Mouse (Mus musculus) left cerebral cortex, postnatal 36 days (tissue): Measurements from ENCODE around the gene Clec16a. TPM values are rescaled to one million over a fixed set of nuclear protein-coding genes. Genes with fewer than 3 reads are reported as not detected.

Experiments used
- DNase-seq, 2 experiments: peaks; one replicate each; pipeline ENCODE4 v3.0.0; 2021 to 2022; ENCODE audit warnings: low spot score in 2 of 2, mixed read lengths in 1 of 2
- intact Hi-C: fragments of 180-260 bp; cut with DNase I; formaldehyde crosslinking; loops from one replicate; pipeline ENCODE4 v1.15.1; 2025
- total RNA-seq, 2 experiments: library from RNA; stranded (reverse); gene quantifications; 2 replicates each; pipeline ENCODE4 v1.2.3; 2021

Gene Clec16a
- total RNA-seq, 2 experiments from 2014 or later, result 92.4 to 97.8 TPM

GRCm38 (mm10) chr16:10697861-10698659 is 152.9 kb downstream of the Clec16a start:
- DNase-seq, result no peak
- intact Hi-C loops, result no loop called here

- no peak for DNase-seq
- intact Hi-C loops, result no loop called here
Measured at GRCm38 (mm10) chr16:10699316-10699715, 154.2 kb downstream of the Clec16a start.

- DNase-seq, result no peak
- intact Hi-C loops, result no loop called here
Measured at GRCm38 (mm10) chr16:10700160-10700559, 155.0 kb downstream of the Clec16a start.

- intact Hi-C loops, result no loop called here
- DNase-seq, result no peak
Measured at GRCm38 (mm10) chr16:10702399-10702798, 157.3 kb downstream of the Clec16a start.

GRCm38 (mm10) chr16:10703932-10704331 is 158.8 kb downstream of the Clec16a start:
- no peak for DNase-seq

GRCm38 (mm10) chr16:10705396-10705795 is 160.3 kb downstream of the Clec16a start:
- intact Hi-C loops, result no loop called here
- no peak for DNase-seq

More at GRCm38 (mm10) chr16:10703932-10704331, 158.8 kb downstream of the Clec16a start:
- intact Hi-C loops, result no loop called here

- no peak for DNase-seq
- intact Hi-C loops, result no loop called here
Measured at GRCm38 (mm10) chr16:10711524-10711923, 166.4 kb downstream of the Clec16a start.

GRCm38 (mm10) chr16:10713041-10713440 is 167.9 kb downstream of the Clec16a start:
- no peak for DNase-seq
- intact Hi-C loops, result no loop called here

GRCm38 (mm10) chr16:10713441-10714239 is 168.5 kb downstream of the Clec16a start:
- no peak for DNase-seq
- intact Hi-C loops, result no loop called here

- intact Hi-C loops, result no loop called here
- no peak for DNase-seq
Measured at GRCm38 (mm10) chr16:10715211-10715610, 170.1 kb downstream of the Clec16a start.

- DNase-seq, result no peak
- intact Hi-C loops, result no loop called here
Measured at GRCm38 (mm10) chr16:10715632-10716031, 170.5 kb downstream of the Clec16a start.

- DNase-seq, result no peak
- intact Hi-C loops, result no loop called here
Measured at GRCm38 (mm10) chr16:10716696-10717095, 171.6 kb downstream of the Clec16a start.

GRCm38 (mm10) chr16:10719971-10720370 is 174.8 kb downstream of the Clec16a start:
- intact Hi-C loops, result no loop called here
- DNase-seq, result no peak

GRCm38 (mm10) chr16:10722882-10723544 is 177.9 kb downstream of the Clec16a start:
- DNase-seq, result no peak
- intact Hi-C loops, result no loop called here

- DNase-seq, result no peak
- intact Hi-C loops, result no loop called here
Measured at GRCm38 (mm10) chr16:10723816-10724647, 178.9 kb downstream of the Clec16a start.

- no peak for DNase-seq
- intact Hi-C loops, result no loop called here
Measured at GRCm38 (mm10) chr16:10725156-10725555, 180.0 kb downstream of the Clec16a start.

GRCm38 (mm10) chr16:10727630-10728029 is 182.5 kb downstream of the Clec16a start:
- intact Hi-C loops, result no loop called here
- no peak for DNase-seq

- no peak for DNase-seq
Measured at GRCm38 (mm10) chr16:10728886-10729285, 183.7 kb downstream of the Clec16a start.

GRCm38 (mm10) chr16:10730941-10731340 is 185.8 kb downstream of the Clec16a start:
- intact Hi-C loops, result no loop called here
- no peak for DNase-seq

More at GRCm38 (mm10) chr16:10728886-10729285, 183.7 kb downstream of the Clec16a start:
- intact Hi-C loops, result no loop called here
